Mouse (Mus musculus) midbrain, embryonic 16.5 days (tissue): ENCODE results near the gene Rps15. TPM values are rescaled to one million over a fixed set of nuclear protein-coding genes. Genes with fewer than 3 reads are reported as not detected.

Experiments
- ATAC-seq: fragments of 200-750 bp; cut with Nextera tagmentation; 2 replicates; pipeline ENCODE4 v1.8.0; 2017; ENCODE audit warnings: moderate TSS enrichment
- H3K27ac ChIP-seq: fragments of 300-500 bp; sonication (generic); 2 replicates; pipeline ENCODE4 v1.5.1; 2014; ENCODE audit warnings: mild to moderate bottlenecking, low read length, mixed read lengths
- H3K27me3 ChIP-seq: fragments of 300-500 bp; sonication (generic); 2 replicates; pipeline ENCODE4 v1.6.1; 2014; ENCODE audit warnings: low read depth, low read length, mixed read lengths; ENCODE audit not compliant: control insufficient read depth, insufficient read depth
- H3K36me3 ChIP-seq: fragments of 300-500 bp; sonication (generic); 2 replicates; pipeline ENCODE4 v1.6.1; 2014; ENCODE audit warnings: mild to moderate bottlenecking, low read length, moderate library complexity, mixed read lengths; ENCODE audit not compliant: control insufficient read depth, insufficient read depth
- H3K4me1 ChIP-seq: fragments of 300-500 bp; sonication (generic); 2 replicates; pipeline ENCODE4 v1.6.1; 2014; ENCODE audit warnings: mild to moderate bottlenecking, low read length, mixed read lengths; ENCODE audit not compliant: control insufficient read depth, insufficient read depth
- H3K4me2 ChIP-seq: fragments of 300-500 bp; sonication (generic); 2 replicates; pipeline ENCODE4 v1.6.1; 2014; ENCODE audit warnings: mild to moderate bottlenecking, low read length, mixed read lengths
- H3K4me3 ChIP-seq: fragments of 300-500 bp; sonication (generic); 2 replicates; pipeline ENCODE4 v1.5.1; 2014; ENCODE audit warnings: low read depth, mild to moderate bottlenecking, low read length, moderate library complexity, mixed read lengths
- H3K9ac ChIP-seq: fragments of 300-500 bp; sonication (generic); 2 replicates; pipeline ENCODE4 v1.6.1; 2014; ENCODE audit warnings: low read depth, low read length, mixed read lengths
- H3K9me3 ChIP-seq: fragments of 300-500 bp; sonication (generic); replicated peaks from 2 replicates; pipeline ENCODE4 v1.6.1; 2014; ENCODE audit warnings: mild to moderate bottlenecking, low read length, mixed read lengths; ENCODE audit not compliant: control insufficient read depth, poor library complexity, severe bottlenecking
- WGBS: fragments of 180-500 bp; shearing (Covaris S2); extraction: QIAGEN DNeasy Blood & Tissue Kit; methylation state at CpG from one replicate; pipeline ENCODE4 v1.1.7; 2014; 5-methylcytosine and 5-hydroxymethylcytosine counted together
- polyA plus RNA-seq: library from polyadenylated mRNA; unstranded; fragments of >200 nt; fragmentation: Nextera tagmentation; extraction: Ambion mirVana; gene quantifications from 2 replicates; pipeline ENCODE4 v1.2.1, GENCODE M21; 2015

Rps15 gene
- polyA plus RNA-seq, 1 experiment from 2014 or later: 465 TPM

DNA sequence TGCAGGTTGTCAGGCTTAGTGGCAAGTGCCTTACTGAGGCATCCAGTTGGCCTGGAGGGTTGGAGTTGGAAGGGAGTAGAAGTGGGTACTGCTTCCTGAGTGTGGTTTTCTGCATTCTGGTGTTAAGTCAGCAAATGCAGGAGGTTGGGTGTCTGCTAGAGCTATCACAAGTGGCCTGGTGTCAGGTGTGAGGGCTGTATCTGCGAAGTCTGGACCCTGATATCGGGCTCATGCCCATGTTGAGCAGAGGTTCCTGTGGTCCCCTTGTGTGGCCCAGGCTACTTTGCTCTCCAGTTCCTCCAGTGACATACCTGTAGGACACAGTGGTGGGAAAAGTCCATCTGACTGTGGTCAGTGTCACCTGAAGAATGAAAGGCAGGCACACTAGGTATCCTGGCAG is 22.2 kb upstream of the Rps15 start:
- Histone ChIP-seq H3K36me3 (peaks cover 5% of the 10 kb centered on the region; the same call in 1 of the 2 replicates), H3K4me2 (no peak overlapping the region), H3K9me3 (no peaks in the 10 kb centered on the region), H3K27ac (no peak overlapping the region), H3K4me3 (no peak overlapping the region), H3K9ac (no peak overlapping the region), H3K27me3 (no peaks in the 10 kb centered on the region), H3K4me1 (peaks cover 49% of the 10 kb centered on the region)
- WGBS: 98% methylated on average over 2 of the region's 2 CpGs
- no peak for ATAC-seq

DNA sequence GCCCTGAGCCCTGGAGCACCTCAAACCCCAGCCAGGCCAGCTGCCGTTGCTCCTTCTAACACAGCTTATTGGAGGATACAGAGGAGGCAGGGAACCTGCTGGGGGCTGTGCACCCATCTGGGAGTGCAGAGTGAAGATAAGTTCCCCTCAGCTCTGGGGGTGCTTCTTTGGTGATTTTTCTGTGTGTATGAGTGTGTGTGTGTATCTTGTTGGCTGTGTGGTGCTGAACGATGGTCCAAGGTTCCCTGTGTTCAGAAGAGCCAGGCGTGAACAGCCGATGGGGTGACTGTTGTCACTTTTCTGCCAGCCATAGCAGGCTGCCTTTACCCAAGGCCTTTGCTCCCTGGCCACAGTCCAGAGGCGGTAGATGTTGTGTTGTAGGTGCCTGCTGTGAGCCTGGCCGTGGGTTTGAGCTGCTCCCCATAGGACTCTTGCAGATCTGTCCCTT is 21.5 kb upstream of the Rps15 start:
- Histone ChIP-seq H3K4me2 (no peak overlapping the region), H3K4me1 (peaks cover 46% of the 10 kb centered on the region), H3K27me3 (no peaks in the 10 kb centered on the region), H3K27ac (no peak overlapping the region), H3K9ac (peak overlapping the region; percentile 25; the same call in 1 of the 2 replicates), H3K36me3 (peaks cover 5% of the 10 kb centered on the region; the same call in 1 of the 2 replicates), H3K4me3 (no peak overlapping the region), H3K9me3 (no peaks in the 10 kb centered on the region)
- no peak for ATAC-seq
- WGBS: 69% methylated on average over 6 of the region's 6 CpGs

DNA sequence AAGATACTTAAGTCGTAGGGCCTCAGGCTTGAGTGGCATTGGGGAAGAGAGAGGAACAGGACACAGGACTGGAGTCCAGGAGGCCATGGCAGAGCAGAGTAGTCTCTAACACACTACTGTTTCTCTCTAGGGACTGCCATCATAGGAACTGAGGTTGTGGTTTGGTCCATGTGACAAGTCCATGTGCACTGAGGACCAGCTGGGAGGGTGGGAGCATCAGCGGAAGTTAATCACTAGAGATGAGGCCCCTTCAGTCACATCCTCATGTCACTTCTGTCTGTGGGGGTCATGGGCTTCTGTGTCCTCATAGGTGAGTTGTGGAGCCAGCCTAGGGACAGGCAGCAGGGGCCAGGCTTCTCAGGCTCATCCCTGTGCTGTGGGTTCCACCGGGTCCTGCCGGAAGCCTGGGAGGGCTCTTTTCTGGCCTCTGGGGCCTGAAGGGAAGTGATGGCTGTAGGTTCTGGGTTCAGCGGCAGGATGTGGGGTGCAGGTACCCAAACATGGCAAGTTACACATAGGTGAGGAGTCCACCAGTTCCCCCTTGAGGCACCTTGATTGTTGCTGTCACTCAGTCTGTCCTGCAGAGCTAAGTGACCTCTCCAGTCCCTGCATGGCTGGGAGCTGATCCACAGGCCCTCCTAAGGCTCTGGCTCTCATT is 20.9 kb upstream of the Rps15 start:
- Histone ChIP-seq H3K4me1 (peaks cover 40% of the 10 kb centered on the region), H3K9ac (0 out of 2 replicates have a peak overlapping the region, but pooled peaks have one; percentile 4)
- 85% methylated on average over 5 of the region's 5 CpGs for WGBS

DNA sequence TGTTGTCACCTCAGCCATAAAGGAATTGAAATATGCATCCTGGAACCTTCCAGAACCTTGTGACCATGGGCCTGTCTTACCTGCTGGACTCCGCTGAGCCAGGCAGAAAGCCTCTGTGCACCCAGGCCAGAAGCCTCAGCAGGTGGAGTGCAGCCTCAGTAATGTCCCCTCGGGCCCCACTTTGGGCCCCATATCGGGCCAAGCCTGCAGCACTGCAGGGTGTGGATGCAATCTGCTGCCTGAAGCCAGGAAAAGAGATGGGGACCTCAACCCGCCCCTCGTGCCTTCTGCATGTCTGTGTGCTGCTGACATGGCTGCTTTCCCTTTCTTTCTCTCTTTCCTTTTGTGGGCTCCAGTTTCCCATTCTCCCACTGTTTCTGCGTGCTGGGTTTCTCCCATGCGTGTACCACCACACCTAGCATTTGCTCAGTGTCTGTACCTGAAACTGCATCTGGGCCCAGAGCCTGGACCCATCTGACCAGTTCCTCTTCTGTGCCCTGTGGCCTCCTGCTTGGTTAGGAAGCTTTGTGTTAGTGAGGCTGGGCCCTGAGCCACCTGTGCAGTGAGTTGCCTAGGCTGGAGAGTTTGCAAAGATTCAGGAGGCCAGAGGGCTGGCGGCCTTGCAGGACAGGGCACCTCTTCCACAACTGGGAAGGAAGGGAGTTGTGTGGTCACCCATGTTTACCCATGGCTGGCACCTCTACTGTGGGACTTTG is 20.2 kb upstream of the Rps15 start:
- H3K27ac ChIP-seq: no peak overlapping the region
- H3K27me3 ChIP-seq: no peaks in the 10 kb centered on the region
- no peaks in the 10 kb centered on the region for H3K9me3 ChIP-seq
- WGBS: 88% methylated on average over 8 of the region's 8 CpGs
- no peak for ATAC-seq
- no peak overlapping the region for H3K4me2 ChIP-seq
- H3K36me3 ChIP-seq: peaks cover 7% of the 10 kb centered on the region
- no peak overlapping the region for H3K9ac ChIP-seq
- no peak overlapping the region for H3K4me3 ChIP-seq
- H3K4me1 ChIP-seq: peaks cover 33% of the 10 kb centered on the region

More for the DNA sequence above, 20.9 kb upstream of the Rps15 start:
- peaks cover 5% of the 10 kb centered on the region; the same call in 1 of the 2 replicates for H3K36me3 ChIP-seq
- H3K4me3 ChIP-seq: no peak overlapping the region
- no peaks in the 10 kb centered on the region for H3K9me3 ChIP-seq
- no peak for ATAC-seq
- no peak overlapping the region for H3K4me2 ChIP-seq
- H3K27me3 ChIP-seq: no peaks in the 10 kb centered on the region
- H3K27ac ChIP-seq: no peak overlapping the region

DNA sequence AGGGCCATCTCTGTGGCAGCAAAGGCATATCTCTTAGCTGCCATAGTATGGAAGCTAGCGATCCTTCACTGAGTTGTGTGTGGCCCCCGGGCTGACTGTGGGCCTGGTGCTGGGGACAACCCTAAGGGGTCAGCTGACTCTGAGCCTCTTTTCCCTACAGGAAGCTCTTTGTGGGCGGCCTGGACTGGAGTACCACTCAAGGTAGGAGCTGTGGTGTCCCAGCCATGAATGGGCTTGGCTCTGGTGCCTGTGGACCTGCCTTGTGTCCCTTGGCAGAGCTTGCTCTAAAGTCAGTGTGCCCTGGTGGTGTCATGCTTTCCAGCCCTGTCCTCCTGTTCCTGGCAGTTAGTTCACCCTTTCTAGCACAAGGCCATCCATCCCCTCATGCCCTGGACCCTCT is 18.4 kb upstream of the Rps15 start:
- H3K36me3 ChIP-seq: peaks cover 25% of the 10 kb centered on the region
- H3K27me3 ChIP-seq: no peaks in the 10 kb centered on the region
- no peak overlapping the region for H3K27ac ChIP-seq
- ATAC-seq: no peak
- H3K9me3 ChIP-seq: no peaks in the 10 kb centered on the region
- no peak overlapping the region for H3K4me3 ChIP-seq
- peaks cover 17% of the 10 kb centered on the region for H3K4me1 ChIP-seq
- H3K9ac ChIP-seq: no peak overlapping the region
- WGBS: 95% methylated on average over 3 of the region's 3 CpGs
- no peak overlapping the region for H3K4me2 ChIP-seq

DNA sequence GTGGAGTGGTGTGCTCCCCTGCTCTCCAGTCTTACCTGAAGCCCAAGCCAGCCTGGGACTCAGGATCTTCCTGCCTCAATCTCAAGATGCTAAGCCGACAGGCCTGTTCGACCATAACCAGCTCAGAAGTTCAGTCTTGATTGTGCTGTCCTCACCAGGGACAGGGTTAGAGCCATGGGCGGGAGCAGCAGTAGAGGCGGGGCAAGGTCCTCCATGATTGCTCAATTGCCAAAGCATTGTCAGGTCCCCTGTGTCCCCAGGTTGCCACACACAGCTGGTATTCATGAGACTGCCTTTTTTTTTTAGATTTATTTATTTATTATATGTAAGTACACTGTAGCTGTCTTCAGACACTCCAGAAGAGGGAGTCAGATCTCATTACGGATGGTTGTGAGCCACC is 16.0 kb upstream of the Rps15 start:
- Histone ChIP-seq H3K36me3 (peaks cover 39% of the 10 kb centered on the region), H3K4me3 (no peak overlapping the region), H3K27ac (no peak overlapping the region), H3K4me1 (no peaks in the 10 kb centered on the region; the same call in 1 of the 2 replicates), H3K4me2 (no peak overlapping the region), H3K27me3 (no peaks in the 10 kb centered on the region), H3K9ac (no peak overlapping the region), H3K9me3 (no peaks in the 10 kb centered on the region)
- WGBS: 94% methylated on average over 4 of the region's 5 CpGs
- ATAC-seq: no peak

DNA sequence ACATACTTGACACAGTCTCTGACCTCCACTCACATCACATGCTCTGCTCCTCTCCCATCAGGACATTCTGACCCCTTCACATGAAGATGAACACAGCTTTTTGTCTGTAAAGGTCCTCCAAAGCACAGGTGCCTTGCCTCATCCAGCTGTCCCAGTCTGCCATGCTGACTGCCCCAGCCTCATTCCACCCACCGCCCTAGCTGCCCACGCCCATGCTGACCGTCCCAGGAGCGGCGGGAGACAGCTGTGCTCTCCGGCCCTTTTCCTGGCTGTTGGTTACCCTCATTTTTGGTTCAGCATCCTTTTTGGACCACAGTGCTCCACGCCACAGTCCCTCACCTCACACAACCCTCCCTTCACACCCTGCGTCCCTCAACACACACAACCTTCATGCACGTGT is 13.9 kb upstream of the Rps15 start:
- peaks cover 47% of the 10 kb centered on the region for H3K36me3 ChIP-seq
- no peaks in the 10 kb centered on the region for H3K4me1 ChIP-seq
- no peak overlapping the region for H3K9ac ChIP-seq
- no peaks in the 10 kb centered on the region for H3K9me3 ChIP-seq
- H3K4me2 ChIP-seq: no peak overlapping the region
- 94% methylated on average over 9 of the region's 9 CpGs for WGBS
- no peaks in the 10 kb centered on the region for H3K27me3 ChIP-seq
- no peak overlapping the region for H3K4me3 ChIP-seq
- no peak overlapping the region for H3K27ac ChIP-seq
- ATAC-seq: no peak

DNA sequence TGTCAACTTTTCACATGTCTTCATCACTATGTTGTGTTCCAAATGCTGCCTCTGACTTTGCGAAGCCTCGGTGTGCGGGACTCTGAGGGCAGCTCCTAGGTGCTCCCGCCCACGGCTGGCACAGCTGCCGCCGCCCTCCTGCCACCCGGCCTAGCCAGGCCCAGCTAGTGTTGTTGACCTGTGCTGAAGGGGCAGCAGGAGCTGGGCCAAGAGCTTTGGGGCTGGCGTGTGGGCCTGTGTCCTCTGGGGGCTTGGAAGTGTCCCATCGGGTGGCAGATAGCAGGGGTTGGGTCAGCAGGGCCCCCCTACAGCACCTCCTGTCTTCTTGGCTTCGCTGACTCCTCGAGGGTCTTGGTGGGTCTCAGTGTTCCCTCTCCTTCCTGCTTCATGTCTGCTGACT is 13.0 kb upstream of the Rps15 start:
- Histone ChIP-seq H3K36me3 (peaks cover 56% of the 10 kb centered on the region), H3K9ac (no peak overlapping the region), H3K9me3 (no peaks in the 10 kb centered on the region), H3K4me1 (no peaks in the 10 kb centered on the region), H3K4me2 (no peak overlapping the region), H3K4me3 (no peak overlapping the region), H3K27ac (no peak overlapping the region), H3K27me3 (no peaks in the 10 kb centered on the region)
- ATAC-seq: no peak
- 93% methylated on average over 12 of the region's 12 CpGs for WGBS

DNA sequence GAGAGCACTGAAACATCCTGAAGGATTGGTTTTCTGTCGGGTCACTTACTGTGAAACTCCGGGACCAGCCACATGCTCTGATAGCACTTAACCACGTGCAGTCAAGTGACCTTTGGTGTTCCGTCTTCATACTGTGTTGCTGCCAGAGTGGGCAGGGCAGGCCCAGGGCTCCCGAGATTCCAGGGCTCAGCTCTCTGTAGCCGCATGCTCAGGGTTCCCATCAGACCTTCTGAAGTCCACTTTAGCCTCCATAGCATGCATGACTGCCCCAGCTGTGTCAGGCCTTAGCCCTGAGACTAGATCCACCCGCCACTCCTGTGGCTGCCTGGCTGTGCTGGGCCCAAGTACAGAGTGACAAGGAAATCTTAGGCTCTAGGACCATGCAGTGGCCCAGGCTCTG is 10.9 kb upstream of the Rps15 start:
- Histone ChIP-seq H3K9ac (no peak overlapping the region), H3K9me3 (no peaks in the 10 kb centered on the region), H3K27me3 (no peaks in the 10 kb centered on the region), H3K27ac (no peak overlapping the region), H3K36me3 (peaks cover 66% of the 10 kb centered on the region), H3K4me2 (no peak overlapping the region), H3K4me3 (no peak overlapping the region), H3K4me1 (no peaks in the 10 kb centered on the region)
- no peak for ATAC-seq
- 84% methylated on average over 7 of the region's 7 CpGs for WGBS
